Mouse (Mus musculus): ENCODE results near the gene Smarca5.

DNA sequence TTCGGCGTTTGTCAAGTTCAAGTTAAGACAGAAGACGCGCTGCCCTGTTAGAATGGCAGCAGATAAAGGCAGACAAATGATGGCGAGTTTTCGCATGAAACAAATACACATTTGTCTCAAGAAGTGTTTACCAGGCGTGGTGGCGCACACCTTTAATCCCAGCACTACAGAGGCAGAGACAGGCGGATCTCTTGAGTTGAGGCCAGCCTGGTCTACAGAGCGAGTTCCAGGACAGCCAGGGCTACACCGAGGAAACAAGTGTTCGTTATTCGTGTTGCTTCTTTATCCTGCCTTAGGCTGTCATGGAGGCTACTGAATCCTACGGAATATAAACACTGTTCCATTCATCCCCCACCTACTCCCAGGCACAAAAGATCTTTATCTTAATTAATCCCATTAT, 635 bp upstream of the Smarca5 start:
- TF ChIP-seq CTCF (IDR thresholded peaks at IDR 0.05; ENCODE audit: low read depth, low read length) (no peak), TAL1 (conservative IDR thresholded peaks at IDR 0.05; ENCODE audit: low read depth, low read length) (no peak)
